14 mouse cellular contexts compared by ENCODE assay signal in the genomic region with DNA sequence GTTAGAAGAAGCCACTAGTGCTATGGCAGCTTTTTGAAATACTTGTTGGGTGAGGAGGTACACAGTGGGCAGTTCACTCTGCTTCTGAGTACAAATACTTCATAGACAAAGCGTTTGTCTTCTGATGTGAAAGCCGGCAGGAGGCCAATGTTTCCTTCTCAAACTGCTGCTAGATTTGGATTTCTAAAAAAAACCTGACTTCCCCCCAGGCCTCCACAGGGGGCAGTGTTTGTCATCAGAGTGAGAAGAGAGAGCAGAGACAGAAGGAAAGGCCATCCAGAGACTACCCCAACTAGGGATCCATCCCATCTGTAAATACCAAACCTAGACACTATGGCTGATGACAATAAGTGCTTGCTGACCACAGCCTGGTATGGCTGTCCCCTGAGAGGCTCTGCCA.
DNase-seq lines count a peak whose midpoint lies in the region; ATAC-seq and TF ChIP-seq lines count a peak whose summit lies in the region.
"Had no signal": no experiment of that assay in that cellular context is flagged by ENCODE, and none has a peak within 500 bp of the region (broad histone marks: within the 10 kb centered on the region; RNA-seq: fewer than 3 reads in every experiment).

No protein-coding gene starts in this region.

- TF ChIP-seq RAD21 in MEL (IDR thresholded peaks at IDR 0.05; ENCODE audit: low read depth, low read length) = peak; percentile 22

- TF ChIP-seq POLR2A in kidney, adult 2 months (IDR thresholded peaks at IDR 0.05; ENCODE audit: low read depth, low read length) = no peak
- TF ChIP-seq POLR2A in MEL (IDR thresholded peaks at IDR 0.05; ENCODE audit: control insufficient read depth in 1 of 2, insufficient read depth in 1 of 2, low read depth in 1 of 2, low read length in 2 of 2, poor library complexity in 1 of 2) = no peak
- TF ChIP-seq POLR2A in cerebellum, adult 2 months (IDR thresholded peaks at IDR 0.05; ENCODE audit: borderline replicate concordance, insufficient read depth, low read length) = no peak

- H3K27me3 ChIP-seq in kidney, postnatal 0 days (ENCODE audit: insufficient read depth, low read length) = no peaks in the 10 kb centered on the region
- no peaks in the 10 kb centered on the region for H3K27me3 ChIP-seq in kidney, adult 2 months (replicated peaks; ENCODE audit: control insufficient read depth, insufficient read depth, low read length)
- H3K27me3 ChIP-seq in MEL (ENCODE audit: control insufficient read depth in 1 of 2, insufficient read depth in 2 of 2, low read length in 2 of 2) = no peaks in the 10 kb centered on the region; a peak in 1 of 4 replicates
- H3K27me3 ChIP-seq in stomach, postnatal 0 days (ENCODE audit: control insufficient read depth, insufficient read depth, low read length) = no peaks in the 10 kb centered on the region
- H3K27me3 ChIP-seq in cerebellum, adult 2 months (ENCODE audit: control insufficient read depth, insufficient read depth, low read length) = no peaks in the 10 kb centered on the region
- H3K27me3 ChIP-seq: embryonic facial prominence, embryonic 13.5 days; liver, embryonic 13.5 days had no signal

- 0 out of 2 replicates have a peak, but pooled peaks cover 4% of the 10 kb centered on the region for H3K4me1 ChIP-seq in kidney, postnatal 0 days (replicated peaks; ENCODE audit: insufficient read depth, low read length)
- H3K4me1 ChIP-seq in kidney, adult 2 months (ENCODE audit: control insufficient read depth, insufficient read depth, low read length) = no peaks in the 10 kb centered on the region
- H3K4me1 ChIP-seq in MEL (ENCODE audit: control insufficient read depth in 1 of 2, insufficient read depth in 2 of 2, low read length in 2 of 2) = no peaks in the 10 kb centered on the region
- H3K4me1 ChIP-seq in stomach, postnatal 0 days (replicated peaks; ENCODE audit: control insufficient read depth, insufficient read depth) = no peaks in the 10 kb centered on the region
- H3K4me1 ChIP-seq in cerebellum, adult 2 months (ENCODE audit: control insufficient read depth, insufficient read depth, low read length) = no peaks in the 10 kb centered on the region
- H3K4me1 ChIP-seq: embryonic facial prominence, embryonic 13.5 days; liver, embryonic 13.5 days had no signal

- H3K4me3 ChIP-seq in kidney, postnatal 0 days (replicated peaks; ENCODE audit: low read depth, low read length) = no peak overlapping the region
- no peak overlapping the region for H3K4me3 ChIP-seq in kidney, adult 2 months (ENCODE audit: insufficient read depth, low read depth, low read length)
- H3K4me3 ChIP-seq in MEL (ENCODE audit: control insufficient read depth in 1 of 2, insufficient read depth in 1 of 2, low read depth in 2 of 2, low read length in 2 of 2) = no peak overlapping the region
- H3K4me3 ChIP-seq in stomach, postnatal 0 days (ENCODE audit: low read depth, low read length) = no peak overlapping the region
- no peak overlapping the region for H3K4me3 ChIP-seq in cerebellum, adult 2 months (replicated peaks; ENCODE audit: insufficient read depth, low read depth, low read length)
- H3K4me3 ChIP-seq: embryonic facial prominence, embryonic 13.5 days; liver, embryonic 13.5 days had no signal

- H3K79me2 ChIP-seq in MEL (ENCODE audit: control insufficient read depth, insufficient read depth, low read length, poor library complexity) = no peaks in the 10 kb centered on the region

- no peak for TF ChIP-seq EP300 in MEL (IDR thresholded peaks at IDR 0.05; ENCODE audit: low read depth in 1 of 2, low read length in 2 of 2)
- no peak for TF ChIP-seq EP300 in stomach, postnatal 0 days (optimal IDR thresholded peaks at IDR 0.05)

- no peak for ATAC-seq in kidney, postnatal 0 days (replicated peaks; ENCODE audit: low FRiP score, low read depth)
- ATAC-seq in stomach, postnatal 0 days (ENCODE audit: low FRiP score, low TSS enrichment) = no peak
- ATAC-seq: activated CD4-positive, CD25-positive, alpha-beta regulatory T cell, adult 4 months had no signal

- 41% methylated on average over 2 of the region's 2 CpGs for WGBS in kidney, postnatal 0 days
- WGBS in kidney, adult 2 months = 66% methylated on average over 2 of the region's 2 CpGs
- WGBS in stomach, postnatal 0 days = 30% methylated on average over 2 of the region's 2 CpGs
- WGBS in cerebellum, adult 2 months = 44% methylated on average over 2 of the region's 2 CpGs

- peak; percentile 13 for DNase-seq in kidney, postnatal 0 days (ENCODE audit: low spot score)
- DNase-seq in kidney, adult 2 months = no peak
- DNase-seq in lung, postnatal 14 days = peak; percentile 24
- no peak for DNase-seq in lung, postnatal 4 days
- DNase-seq in MEL (ENCODE audit: low read depth, low spot score) (peak; percentile 20), MN1 (ENCODE audit: low spot score) (no peak)
- DNase-seq in stomach, postnatal 0 days (ENCODE audit: low spot score) = no peak
- DNase-seq in cerebellum, adult 2 months = no peak
- DNase-seq: cerebellum, postnatal 36 days; gastrocnemius, postnatal 10 days; liver, embryonic 13.5 days; thymus, adult 2 months had no signal

- H3K36me3 ChIP-seq in kidney, postnatal 0 days (ENCODE audit: insufficient read depth, low read length) = no peaks in the 10 kb centered on the region
- no peaks in the 10 kb centered on the region for H3K36me3 ChIP-seq in kidney, adult 2 months (ENCODE audit: control insufficient read depth, insufficient read depth, low read length)
- H3K36me3 ChIP-seq in MEL (ENCODE audit: control insufficient read depth in 1 of 2, insufficient read depth in 2 of 2, low read length in 2 of 2) = no peaks in the 10 kb centered on the region
- H3K36me3 ChIP-seq in stomach, postnatal 0 days (ENCODE audit: control insufficient read depth, insufficient read depth, low read length) = no peaks in the 10 kb centered on the region
- H3K36me3 ChIP-seq: embryonic facial prominence, embryonic 13.5 days; liver, embryonic 13.5 days had no signal

- H3K9ac ChIP-seq in kidney, postnatal 0 days (ENCODE audit: low read depth, low read length) = no peak overlapping the region
- no peak overlapping the region for H3K9ac ChIP-seq in MEL (ENCODE audit: control insufficient read depth, low read depth, low read length, poor library complexity, severe bottlenecking)
- H3K9ac ChIP-seq in stomach, postnatal 0 days (ENCODE audit: low read length) = no peak overlapping the region
- H3K9ac ChIP-seq: embryonic facial prominence, embryonic 13.5 days; liver, embryonic 13.5 days had no signal

- peak; percentile 36 for TF ChIP-seq CTCF in kidney, postnatal 0 days (IDR thresholded peaks at IDR 0.05; ENCODE audit: low read depth)
- TF ChIP-seq CTCF in kidney, adult 2 months (conservative IDR thresholded peaks at IDR 0.05; ENCODE audit: insufficient read depth, insufficient read length, low read depth, low read length) = no peak
- peak; percentile 16 to 42 (median 29); a peak in 4 of 6 replicates for TF ChIP-seq CTCF in MEL (IDR thresholded peaks at IDR 0.05 in 2 of 3, conservative IDR thresholded peaks at IDR 0.05 in 1 of 3; ENCODE audit: control insufficient read depth in 1 of 3, insufficient read depth in 1 of 3, low read depth in 2 of 3, low read length in 3 of 3, poor library complexity in 1 of 3, severe bottlenecking in 1 of 3)
- peak; percentile 34 for TF ChIP-seq CTCF in stomach, postnatal 0 days (IDR thresholded peaks at IDR 0.05; ENCODE audit: low read depth)
- no peak for TF ChIP-seq CTCF in cerebellum, adult 2 months (IDR thresholded peaks at IDR 0.05; ENCODE audit: borderline replicate concordance, insufficient read depth, low read depth, low read length)

- H3K9me3 ChIP-seq in kidney, postnatal 0 days (replicated peaks; ENCODE audit: low read length) = no peaks in the 10 kb centered on the region
- H3K9me3 ChIP-seq in MEL (replicated peaks; ENCODE audit: insufficient read depth, low read length) = no peaks in the 10 kb centered on the region
- no peaks in the 10 kb centered on the region for H3K9me3 ChIP-seq in stomach, postnatal 0 days (ENCODE audit: control insufficient read depth, low read length)
- H3K9me3 ChIP-seq: embryonic facial prominence, embryonic 13.5 days; liver, embryonic 13.5 days had no signal

- no peak overlapping the region for H3K4me2 ChIP-seq in kidney, postnatal 0 days (ENCODE audit: low read length)
- no peak overlapping the region for H3K4me2 ChIP-seq in stomach, postnatal 0 days (replicated peaks; ENCODE audit: low read depth)
- H3K4me2 ChIP-seq: embryonic facial prominence, embryonic 13.5 days; liver, embryonic 13.5 days had no signal

- H3K27ac ChIP-seq in kidney, postnatal 0 days = no peak overlapping the region
- no peak overlapping the region for H3K27ac ChIP-seq in kidney, adult 2 months (ENCODE audit: insufficient read depth, low read depth, low read length)
- no peak overlapping the region for H3K27ac ChIP-seq in MEL (ENCODE audit: control insufficient read depth, low read depth, low read length)
- H3K27ac ChIP-seq in stomach, postnatal 0 days (replicated peaks) = no peak overlapping the region
- H3K27ac ChIP-seq in cerebellum, adult 2 months (ENCODE audit: insufficient read depth, low read length) = no peak overlapping the region
- H3K27ac ChIP-seq: embryonic facial prominence, embryonic 13.5 days; liver, embryonic 13.5 days had no signal

TF ChIP-seq in MEL, 35 proteins besides CTCF, POLR2A, EP300 and RAD21:
- no peak for TF ChIP-seq ZKSCAN1 (IDR thresholded peaks at IDR 0.05; ENCODE audit: low read depth, low read length)
- no peak for TF ChIP-seq E2F4 (IDR thresholded peaks at IDR 0.05; ENCODE audit: borderline replicate concordance, low read depth, low read length)
- no peak for TF ChIP-seq UBTF (IDR thresholded peaks at IDR 0.05; ENCODE audit: borderline replicate concordance, insufficient read depth, low read depth, low read length)
- TF ChIP-seq TBP (IDR thresholded peaks at IDR 0.05; ENCODE audit: low read depth, low read length) = no peak
- TF ChIP-seq GABPA (IDR thresholded peaks at IDR 0.05; ENCODE audit: low read depth, low read length) = no peak
- TF ChIP-seq GATA1 (IDR thresholded peaks at IDR 0.05; ENCODE audit: low read depth, low read length) = no peak
- no peak for TF ChIP-seq ZC3H11A (IDR thresholded peaks at IDR 0.05; ENCODE audit: low read depth, low read length)
- TF ChIP-seq MAZ (IDR thresholded peaks at IDR 0.05; ENCODE audit: low read depth, low read length) = no peak
- no peak for TF ChIP-seq CHD1 (IDR thresholded peaks at IDR 0.05; ENCODE audit: low read depth, low read length)
- no peak for TF ChIP-seq KAT2A (conservative IDR thresholded peaks at IDR 0.05; ENCODE audit: low read depth, low read length)
- no peak for TF ChIP-seq HCFC1 (IDR thresholded peaks at IDR 0.05; ENCODE audit: low read depth, low read length)
- TF ChIP-seq BHLHE40 (IDR thresholded peaks at IDR 0.05; ENCODE audit: borderline replicate concordance, low read depth, low read length) = no peak

Comparison
In these comparisons a context has a peak if more than half of its experiments do, and no peak if none do; other contexts are left out.
1. DNase-seq: peak in kidney, postnatal 0 days (single experiment), lung, postnatal 14 days (single experiment) and MEL (single experiment); none in kidney, adult 2 months (single experiment), lung, postnatal 4 days (0 of 2), stomach, postnatal 0 days (single experiment), MN1 (single experiment) and cerebellum, adult 2 months (0 of 2).
2. CTCF ChIP-seq: peak in kidney, postnatal 0 days (single experiment), MEL (3 of 3) and stomach, postnatal 0 days (single experiment); none in kidney, adult 2 months (single experiment) and cerebellum, adult 2 months (single experiment).